Comparison of ENCODE assay signal across 9 mouse cellular contexts in the genomic region with DNA sequence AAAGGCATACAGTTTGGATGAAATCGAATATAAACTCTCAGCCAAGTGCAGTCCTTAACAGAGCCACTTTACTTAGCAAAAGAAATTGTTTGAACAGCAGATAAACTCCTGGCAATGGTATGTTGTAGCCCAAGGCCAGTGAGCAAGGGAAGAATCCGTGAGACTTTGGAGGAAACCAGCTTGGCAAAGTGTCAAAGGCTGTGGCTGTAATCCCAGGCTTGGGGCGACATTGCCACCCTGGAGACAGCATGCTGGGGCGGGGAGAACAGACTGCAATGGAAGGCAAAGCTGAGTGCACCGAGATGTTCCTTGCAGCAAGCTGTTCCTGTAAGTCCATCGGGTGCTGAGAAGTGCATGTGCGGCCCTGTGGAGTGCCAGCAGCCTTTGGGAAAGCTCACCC.
DNase-seq lines count a peak whose midpoint lies in the region; ATAC-seq and TF ChIP-seq lines count a peak whose summit lies in the region.
"Had no signal": no experiment of that assay in that cellular context is flagged by ENCODE, and none has a peak within 500 bp of the region (broad histone marks: within the 10 kb centered on the region; RNA-seq: fewer than 3 reads in every experiment).

No protein-coding gene starts in this region.

- no peak for TF ChIP-seq POLR2A in brain, embryonic 14.5 days (IDR thresholded peaks at IDR 0.05; ENCODE audit: borderline replicate concordance, extremely low read depth, insufficient read depth, insufficient read length, poor library complexity, severe bottlenecking)

- TF ChIP-seq CTCF in brain, embryonic 14.5 days (IDR thresholded peaks at IDR 0.05; ENCODE audit: borderline replicate concordance, extremely low read depth, insufficient read depth, insufficient read length): no peak
- no peak for TF ChIP-seq CTCF in left cerebral cortex, adult 2 months (IDR thresholded peaks at IDR 0.05)

- H3K27me3 ChIP-seq in intestine, embryonic 16.5 days (replicated peaks; ENCODE audit: control insufficient read depth, insufficient read depth, low read length): peaks cover 4% of the 10 kb centered on the region; the same call in 1 of the 2 replicates

- 45% methylated on average over 7 of the region's 7 CpGs for WGBS in intestine, embryonic 16.5 days

- H3K4me3 ChIP-seq in intestine, embryonic 16.5 days (ENCODE audit: low read length): no peak overlapping the region
- H3K4me3 ChIP-seq in left cerebral cortex, adult 2 months: no peak overlapping the region
- H3K4me3 ChIP-seq: myocyte had no signal

- ATAC-seq in intestine, embryonic 16.5 days: no peak

- no peaks in the 10 kb centered on the region for H3K9me3 ChIP-seq in intestine, embryonic 16.5 days (ENCODE audit: control insufficient read depth, low read length)

- H3K9ac ChIP-seq in intestine, embryonic 16.5 days (ENCODE audit: low read depth, low read length): no peak overlapping the region

- no peaks in the 10 kb centered on the region; the same call in 1 of the 2 replicates for H3K4me1 ChIP-seq in intestine, embryonic 16.5 days (ENCODE audit: control insufficient read depth, insufficient read depth, low read length)

- H3K36me3 ChIP-seq in intestine, embryonic 16.5 days (ENCODE audit: control insufficient read depth, insufficient read depth, low read length): no peaks in the 10 kb centered on the region

- peak; percentile 6 to 7 for DNase-seq in cerebellum, postnatal 36 days
- DNase-seq in cerebellum, adult 9-10 months: no peak
- peak; percentile 6 for DNase-seq in kidney, postnatal 14 days
- DNase-seq in kidney, postnatal 4 days: no peak
- peak; percentile 49 for DNase-seq in brain, embryonic 14.5 days (ENCODE audit: low read depth)
- DNase-seq in lung, postnatal 14 days: peak; percentile 39
- no peak for DNase-seq in left cerebral cortex, adult 2 months (ENCODE audit: extremely low spot score in 1 of 2, low spot score in 2 of 2)

- no peak overlapping the region for H3K4me2 ChIP-seq in intestine, embryonic 16.5 days (ENCODE audit: low read depth, low read length)

- intact Hi-C loops in left cerebral cortex, adult 2 months (cut with DNase I): no loop called here

- no peak overlapping the region for H3K27ac ChIP-seq in intestine, embryonic 16.5 days (ENCODE audit: low read length)
- no peak overlapping the region for H3K27ac ChIP-seq in left cerebral cortex, adult 2 months

Comparison
In these comparisons a context has a peak if more than half of its experiments do, and no peak if none do; other contexts are left out.
1. DNase-seq: peak in cerebellum, postnatal 36 days (2 of 2), kidney, postnatal 14 days (single experiment), brain, embryonic 14.5 days (single experiment) and lung, postnatal 14 days (single experiment); none in cerebellum, adult 9-10 months (single experiment), kidney, postnatal 4 days (0 of 2) and left cerebral cortex, adult 2 months (0 of 2).